Mouse (Mus musculus) midbrain, embryonic 15.5 days (tissue): ENCODE data around the gene Parvb. TPM values are rescaled to one million over a fixed set of nuclear protein-coding genes. Genes with fewer than 3 reads are reported as not detected.

ENCODE experiments used
- ATAC-seq: fragments of 200-750 bp; cut with Nextera tagmentation; replicated peaks from 2 replicates; pipeline ENCODE4 v1.8.0; 2017; ENCODE audit warnings: moderate TSS enrichment
- H3K27ac ChIP-seq: fragments of 300-500 bp; sonication (generic); 2 replicates; pipeline ENCODE4 v1.5.1; 2015; ENCODE audit warnings: mild to moderate bottlenecking, inconsistent platforms
- H3K27me3 ChIP-seq: fragments of 300-500 bp; sonication (generic); replicated peaks from 2 replicates; pipeline ENCODE4 v1.6.1; 2015; ENCODE audit warnings: inconsistent platforms
- H3K36me3 ChIP-seq: fragments of 300-500 bp; sonication (generic); replicated peaks from 2 replicates; pipeline ENCODE4 v1.6.1; 2015; ENCODE audit warnings: inconsistent platforms
- H3K4me1 ChIP-seq: fragments of 300-500 bp; sonication (generic); 2 replicates; pipeline ENCODE4 v1.6.1; 2015; ENCODE audit warnings: inconsistent platforms
- H3K4me2 ChIP-seq: fragments of 300-500 bp; sonication (generic); 2 replicates; pipeline ENCODE4 v1.6.1; 2015; ENCODE audit warnings: inconsistent platforms, mild to moderate bottlenecking, moderate library complexity
- H3K4me3 ChIP-seq: fragments of 300-500 bp; sonication (generic); 2 replicates; pipeline ENCODE4 v1.5.1; 2015; ENCODE audit warnings: mild to moderate bottlenecking, inconsistent platforms
- H3K9ac ChIP-seq: fragments of 300-500 bp; sonication (generic); 2 replicates; pipeline ENCODE4 v1.6.1; 2015; ENCODE audit warnings: mild to moderate bottlenecking, inconsistent platforms
- H3K9me3 ChIP-seq: fragments of 300-500 bp; sonication (generic); 2 replicates; pipeline ENCODE4 v1.6.1; 2016; ENCODE audit warnings: inconsistent platforms
- WGBS: fragments of 180-500 bp; shearing (Covaris S2); methylation state at CpG from one replicate; pipeline ENCODE4 v1.1.7; 2015; ENCODE audit warnings: mixed read lengths; 5-methylcytosine and 5-hydroxymethylcytosine counted together
- polyA plus RNA-seq: library from polyadenylated mRNA; unstranded; fragments of >200 nt; fragmentation: Nextera tagmentation; extraction: Ambion mirVana; gene quantifications from 2 replicates; pipeline ENCODE4 v1.2.1, GENCODE M21; 2015

Parvb gene
- polyA plus RNA-seq, 1 experiment from 2014 or later: 4.2 TPM

- H3K4me2 ChIP-seq: no peak overlapping the region
- H3K9me3 ChIP-seq: no peaks in the 10 kb centered on the region
- H3K4me3 ChIP-seq: no peak overlapping the region
- ATAC-seq: no peak
- no peaks in the 10 kb centered on the region for H3K27me3 ChIP-seq
- H3K36me3 ChIP-seq: no peaks in the 10 kb centered on the region
- H3K4me1 ChIP-seq: 0 out of 2 replicates have a peak, but pooled peaks cover 7% of the 10 kb centered on the region
- H3K9ac ChIP-seq: no peak overlapping the region
- no peak overlapping the region for H3K27ac ChIP-seq
- WGBS: 92% methylated on average over 7 of the region's 7 CpGs
Measured at GRCm38 (mm10) chr15:84351342-84351741, 119.5 kb downstream of the Parvb start.

DNA sequence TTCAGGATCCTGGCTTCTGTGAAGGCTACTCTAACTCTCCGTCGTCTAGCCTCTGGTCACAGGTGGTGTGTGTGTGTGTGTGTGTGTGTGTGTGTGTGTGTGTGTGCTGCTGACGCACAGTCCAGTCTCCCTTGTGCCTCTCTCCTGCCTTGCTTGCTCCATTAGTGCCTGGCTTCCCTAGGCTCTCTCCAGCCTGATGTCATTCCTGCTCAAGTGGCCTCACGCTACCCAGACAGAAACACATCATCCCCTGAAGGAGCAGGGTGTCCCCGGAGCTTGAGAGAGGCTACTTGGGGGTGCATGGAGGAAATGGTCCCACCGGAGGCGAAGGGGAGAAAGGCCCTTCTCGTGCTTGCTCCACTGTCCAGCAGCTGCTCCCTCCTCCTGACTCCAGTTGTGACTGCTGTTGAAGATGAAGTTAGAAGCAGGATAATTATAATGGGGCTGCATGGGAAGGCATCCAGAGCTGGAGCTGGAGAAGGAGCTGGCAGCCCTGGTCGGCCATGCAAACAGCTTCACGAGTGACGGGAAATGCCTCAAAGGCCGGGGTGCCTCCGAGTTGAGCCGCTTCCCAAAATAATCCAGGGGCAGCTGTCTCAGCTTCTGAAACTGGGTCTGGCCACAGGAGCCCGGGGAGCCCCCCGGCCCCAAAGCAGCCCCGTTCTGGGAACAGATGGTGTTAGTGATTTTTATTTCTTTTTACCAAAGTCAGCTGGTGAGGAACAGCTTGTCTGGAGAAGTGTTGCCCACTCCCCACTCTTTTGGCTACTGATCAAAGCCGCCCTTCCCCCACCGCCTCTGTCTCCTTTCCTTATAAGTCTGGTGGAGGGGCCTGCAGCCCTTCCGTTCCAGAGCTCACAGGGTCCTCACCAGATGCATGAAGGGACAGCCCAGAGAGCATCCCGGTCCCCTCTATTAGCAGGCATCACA is 120.3 kb downstream of the Parvb start:
- H3K27ac ChIP-seq: 0 out of 2 replicates have a peak overlapping the region, but pooled peaks have one; percentile 23
- H3K27me3 ChIP-seq: no peaks in the 10 kb centered on the region
- no peaks in the 10 kb centered on the region for H3K36me3 ChIP-seq
- H3K4me2 ChIP-seq: no peak overlapping the region
- 54% methylated on average over 21 of the region's 21 CpGs for WGBS
- H3K9me3 ChIP-seq: no peaks in the 10 kb centered on the region
- no peak for ATAC-seq
- H3K9ac ChIP-seq: no peak overlapping the region
- H3K4me3 ChIP-seq: no peak overlapping the region
- H3K4me1 ChIP-seq: 0 out of 2 replicates have a peak, but pooled peaks cover 7% of the 10 kb centered on the region

GRCm38 (mm10) chr15:84355081-84355480 is 123.2 kb downstream of the Parvb start:
- WGBS: 70% methylated on average over 5 of the region's 5 CpGs
- H3K36me3 ChIP-seq: no peaks in the 10 kb centered on the region
- H3K27ac ChIP-seq: no peak overlapping the region
- peaks cover 10% of the 10 kb centered on the region for H3K4me1 ChIP-seq
- no peak for ATAC-seq
- H3K4me2 ChIP-seq: no peak overlapping the region
- no peaks in the 10 kb centered on the region for H3K9me3 ChIP-seq
- no peak overlapping the region for H3K4me3 ChIP-seq
- H3K9ac ChIP-seq: no peak overlapping the region
- H3K27me3 ChIP-seq: no peaks in the 10 kb centered on the region

GRCm38 (mm10) chr15:84364746-84365145 is 132.9 kb downstream of the Parvb start:
- Histone ChIP-seq H3K27me3 (no peaks in the 10 kb centered on the region), H3K27ac (no peak overlapping the region), H3K4me3 (no peak overlapping the region), H3K36me3 (no peaks in the 10 kb centered on the region), H3K4me2 (no peak overlapping the region), H3K9me3 (no peaks in the 10 kb centered on the region), H3K4me1 (peaks cover 15% of the 10 kb centered on the region), H3K9ac (no peak overlapping the region)
- WGBS: 81% methylated on average over 3 of the region's 3 CpGs
- ATAC-seq: no peak

Other genes starting within 250 kb of the Parvb start
- 0.56 and 0.78 TPM in 2 replicates for gene Efcab6, start 166.7 kb upstream of the Parvb start, polyA plus RNA-seq
- 87.1 and 93.8 TPM in 2 replicates for gene Sult4a1, start 126.3 kb upstream of the Parvb start, polyA plus RNA-seq
- gene Pnpla5, start 108.9 kb upstream of the Parvb start, polyA plus RNA-seq: not detected in 2 replicates
- gene Pnpla3, start 64.2 kb upstream of the Parvb start, polyA plus RNA-seq: 4.6 and 6.4 TPM in 2 replicates
- 83.3 and 86.6 TPM in 2 replicates for gene Samm50, start 39.8 kb upstream of the Parvb start, polyA plus RNA-seq
- 0.86 and 0.89 TPM in 2 replicates for gene Parvg, start 92.0 kb downstream of the Parvb start, polyA plus RNA-seq
- 19.4 and 21.2 TPM in 2 replicates for gene Shisal1, start 215.1 kb downstream of the Parvb start, polyA plus RNA-seq